Mouse (Mus musculus): ENCODE results near the gene Cbx7. TPM values are rescaled to one million over a fixed set of nuclear protein-coding genes. Genes with fewer than 3 reads are reported as not detected.
A peak's percentile ranks its signal among the peaks of the same experiment; 100 is the strongest.

The Cbx7 gene
- polyA plus RNA-seq, 1 experiment from 2014 or later = 2.8 TPM

- H3K4me1 ChIP-seq = peaks cover 5% of the 10 kb centered on the region; the same call in 1 of the 2 replicates
- H3K4me3 ChIP-seq = no peak overlapping the region
- no peak overlapping the region for H3K27ac ChIP-seq
- no peaks in the 10 kb centered on the region for H3K27me3 ChIP-seq (ENCODE audit: poor library complexity, severe bottlenecking)
- WGBS = 93% methylated on average over 4 of the region's 4 CpGs
- DNase-seq (ENCODE audit: extremely low spot score, low spot score) = no peak
- H3K36me3 ChIP-seq (replicated peaks) = no peaks in the 10 kb centered on the region
- H3K9me3 ChIP-seq = no peaks in the 10 kb centered on the region
Observed at GRCm38 (mm10) chr15:79994566-79994965, 23.6 kb upstream of the Cbx7 start.

GRCm38 (mm10) chr15:79986182-79986581 lies 15.3 kb upstream of the Cbx7 start:
- peaks cover 24% of the 10 kb centered on the region for H3K4me1 ChIP-seq
- no peak overlapping the region for H3K27ac ChIP-seq
- H3K4me3 ChIP-seq = no peak overlapping the region
- no peaks in the 10 kb centered on the region for H3K36me3 ChIP-seq (replicated peaks)
- 87% methylated on average over 8 of the region's 8 CpGs for WGBS
- no peaks in the 10 kb centered on the region for H3K9me3 ChIP-seq
- no peak for DNase-seq (ENCODE audit: extremely low spot score, low spot score)
- no peaks in the 10 kb centered on the region for H3K27me3 ChIP-seq (ENCODE audit: poor library complexity, severe bottlenecking)

GRCm38 (mm10) chr15:79985471-79985870 lies 14.6 kb upstream of the Cbx7 start:
- no peaks in the 10 kb centered on the region for H3K27me3 ChIP-seq (ENCODE audit: poor library complexity, severe bottlenecking)
- 69% methylated on average over 11 of the region's 11 CpGs for WGBS
- no peaks in the 10 kb centered on the region for H3K9me3 ChIP-seq
- DNase-seq (ENCODE audit: extremely low spot score, low spot score) = no peak
- peaks cover 26% of the 10 kb centered on the region for H3K4me1 ChIP-seq
- no peak overlapping the region for H3K27ac ChIP-seq
- H3K36me3 ChIP-seq (replicated peaks) = no peaks in the 10 kb centered on the region
- no peak overlapping the region for H3K4me3 ChIP-seq

- WGBS = 74% methylated on average over 7 of the region's 7 CpGs
- Histone ChIP-seq H3K9me3 (no peaks in the 10 kb centered on the region), H3K4me3 (no peak overlapping the region), H3K36me3 (replicated peaks) (no peaks in the 10 kb centered on the region), H3K4me1 (peaks cover 26% of the 10 kb centered on the region), H3K27ac (no peak overlapping the region), H3K27me3 (ENCODE audit: poor library complexity, severe bottlenecking) (no peaks in the 10 kb centered on the region)
- no peak for DNase-seq (ENCODE audit: extremely low spot score, low spot score)
Observed at GRCm38 (mm10) chr15:79984152-79984551, 13.2 kb upstream of the Cbx7 start.

- no peak overlapping the region for H3K27ac ChIP-seq
- 91% methylated on average over 11 of the region's 11 CpGs for WGBS
- no peaks in the 10 kb centered on the region for H3K36me3 ChIP-seq (replicated peaks)
- no peak overlapping the region for H3K4me3 ChIP-seq
- H3K9me3 ChIP-seq = no peaks in the 10 kb centered on the region; the same call in 1 of the 2 replicates
- no peak for DNase-seq (ENCODE audit: extremely low spot score, low spot score)
- H3K4me1 ChIP-seq = peaks cover 26% of the 10 kb centered on the region
- no peaks in the 10 kb centered on the region for H3K27me3 ChIP-seq (ENCODE audit: poor library complexity, severe bottlenecking)
Observed at GRCm38 (mm10) chr15:79980716-79981115, 9.8 kb upstream of the Cbx7 start.

- DNase-seq (ENCODE audit: extremely low spot score, low spot score) = no peak
- WGBS = 96% methylated on average over 11 of the region's 11 CpGs
- Histone ChIP-seq H3K4me1 (no peaks in the 10 kb centered on the region), H3K36me3 (replicated peaks) (no peaks in the 10 kb centered on the region), H3K27ac (no peak overlapping the region), H3K27me3 (ENCODE audit: poor library complexity, severe bottlenecking) (no peaks in the 10 kb centered on the region), H3K4me3 (no peak overlapping the region), H3K9me3 (no peaks in the 10 kb centered on the region)
Observed at GRCm38 (mm10) chr15:79972186-79972585, 1.3 kb upstream of the Cbx7 start.

- no peaks in the 10 kb centered on the region for H3K9me3 ChIP-seq
- no peak for DNase-seq (ENCODE audit: extremely low spot score, low spot score)
- WGBS = 96% methylated on average over 18 of the region's 18 CpGs
- no peaks in the 10 kb centered on the region for H3K36me3 ChIP-seq (replicated peaks)
- no peak overlapping the region for H3K27ac ChIP-seq
- H3K27me3 ChIP-seq (ENCODE audit: poor library complexity, severe bottlenecking) = no peaks in the 10 kb centered on the region
- H3K4me3 ChIP-seq = no peak overlapping the region
- H3K4me1 ChIP-seq = no peaks in the 10 kb centered on the region
Observed at GRCm38 (mm10) chr15:79970491-79970890, 428 bp downstream of the Cbx7 start.

GRCm38 (mm10) chr15:79967346-79967745 lies 3.6 kb downstream of the Cbx7 start:
- WGBS = 88% methylated on average over 6 of the region's 6 CpGs
- peaks cover 6% of the 10 kb centered on the region for H3K4me1 ChIP-seq
- DNase-seq (ENCODE audit: extremely low spot score, low spot score) = no peak
- no peaks in the 10 kb centered on the region for H3K36me3 ChIP-seq (replicated peaks)
- H3K4me3 ChIP-seq = no peak overlapping the region
- H3K27me3 ChIP-seq (ENCODE audit: poor library complexity, severe bottlenecking) = no peaks in the 10 kb centered on the region
- no peaks in the 10 kb centered on the region for H3K9me3 ChIP-seq
- no peak overlapping the region for H3K27ac ChIP-seq

- Histone ChIP-seq H3K4me3 (no peak overlapping the region), H3K9me3 (no peaks in the 10 kb centered on the region), H3K27me3 (ENCODE audit: poor library complexity, severe bottlenecking) (no peaks in the 10 kb centered on the region), H3K27ac (no peak overlapping the region), H3K36me3 (replicated peaks) (no peaks in the 10 kb centered on the region), H3K4me1 (peaks cover 24% of the 10 kb centered on the region)
- 90% methylated on average over 7 of the region's 7 CpGs for WGBS
- DNase-seq (ENCODE audit: extremely low spot score, low spot score) = no peak
Observed at GRCm38 (mm10) chr15:79964376-79964775, 6.5 kb downstream of the Cbx7 start.

- no peak for DNase-seq (ENCODE audit: extremely low spot score, low spot score)
- Histone ChIP-seq H3K4me3 (no peak overlapping the region), H3K27me3 (ENCODE audit: poor library complexity, severe bottlenecking) (no peaks in the 10 kb centered on the region), H3K27ac (0 out of 2 replicates have a peak overlapping the region, but pooled peaks have one; percentile 31), H3K9me3 (no peaks in the 10 kb centered on the region), H3K4me1 (peaks cover 24% of the 10 kb centered on the region), H3K36me3 (replicated peaks) (no peaks in the 10 kb centered on the region)
- WGBS = 77% methylated on average over 18 of the region's 18 CpGs
Observed at GRCm38 (mm10) chr15:79962661-79963060, 8.3 kb downstream of the Cbx7 start.

GRCm38 (mm10) chr15:79961366-79961921 lies 9.5 kb downstream of the Cbx7 start:
- Histone ChIP-seq H3K9me3 (no peaks in the 10 kb centered on the region), H3K27me3 (ENCODE audit: poor library complexity, severe bottlenecking) (no peaks in the 10 kb centered on the region), H3K4me3 (no peak overlapping the region), H3K4me1 (peaks cover 24% of the 10 kb centered on the region), H3K36me3 (replicated peaks) (no peaks in the 10 kb centered on the region), H3K27ac (no peak overlapping the region)
- DNase-seq (ENCODE audit: extremely low spot score, low spot score) = no peak
- 65% methylated on average over 9 of the region's 9 CpGs for WGBS

GRCm38 (mm10) chr15:79958418-79958817 lies 12.5 kb downstream of the Cbx7 start:
- no peaks in the 10 kb centered on the region for H3K27me3 ChIP-seq (ENCODE audit: poor library complexity, severe bottlenecking)
- H3K9me3 ChIP-seq = no peaks in the 10 kb centered on the region
- no peak overlapping the region for H3K27ac ChIP-seq
- peaks cover 25% of the 10 kb centered on the region for H3K4me1 ChIP-seq
- no peaks in the 10 kb centered on the region for H3K36me3 ChIP-seq (replicated peaks)
- no peak for DNase-seq (ENCODE audit: extremely low spot score, low spot score)
- no peak overlapping the region for H3K4me3 ChIP-seq
- WGBS = 67% methylated on average over 3 of the region's 3 CpGs

GRCm38 (mm10) chr15:79956559-79956958 lies 14.4 kb downstream of the Cbx7 start:
- 0 out of 2 replicates have a peak, but pooled peaks cover 8% of the 10 kb centered on the region for H3K27me3 ChIP-seq (ENCODE audit: poor library complexity, severe bottlenecking)
- no peak for DNase-seq (ENCODE audit: extremely low spot score, low spot score)
- 91% methylated on average over 8 of the region's 8 CpGs for WGBS
- no peaks in the 10 kb centered on the region for H3K9me3 ChIP-seq
- H3K4me3 ChIP-seq = no peak overlapping the region
- peaks cover 31% of the 10 kb centered on the region for H3K4me1 ChIP-seq
- no peaks in the 10 kb centered on the region for H3K36me3 ChIP-seq (replicated peaks)
- no peak overlapping the region for H3K27ac ChIP-seq

- no peaks in the 10 kb centered on the region for H3K36me3 ChIP-seq (replicated peaks)
- H3K4me3 ChIP-seq = no peak overlapping the region
- peaks cover 46% of the 10 kb centered on the region for H3K4me1 ChIP-seq
- 0 out of 2 replicates have a peak overlapping the region, but pooled peaks have one; percentile 25 for H3K27ac ChIP-seq
- WGBS = 68% methylated on average over 7 of the region's 7 CpGs
- 0 out of 2 replicates have a peak, but pooled peaks cover 18% of the 10 kb centered on the region for H3K27me3 ChIP-seq (ENCODE audit: poor library complexity, severe bottlenecking)
- H3K9me3 ChIP-seq = no peaks in the 10 kb centered on the region
- DNase-seq (ENCODE audit: extremely low spot score, low spot score) = no peak
Observed at GRCm38 (mm10) chr15:79953470-79953869, 17.4 kb downstream of the Cbx7 start.
